Mouse (Mus musculus) embryonic fibroblast, embryonic 13.5 days (primary cell): Measurements from ENCODE around the gene Fnbp4. TPM values are rescaled to one million over a fixed set of nuclear protein-coding genes. Genes with fewer than 3 reads are reported as not detected.

Source experiments
- H3K27ac ChIP-seq: 2 replicates; pipeline ENCODE4 v1.5.1; 2012; ENCODE audit warnings: low read length, control low read depth, inconsistent platforms; ENCODE audit not compliant: insufficient read depth
- H3K4me1 ChIP-seq: 2 replicates; pipeline ENCODE4 v1.6.1; 2011; ENCODE audit warnings: low read length; ENCODE audit not compliant: control insufficient read depth, insufficient read depth
- H3K4me3 ChIP-seq: 2 replicates; pipeline ENCODE4 v1.5.1; 2011; ENCODE audit warnings: mild to moderate bottlenecking, control low read depth, low read length; ENCODE audit not compliant: insufficient read depth
- CTCF ChIP-seq: IDR thresholded peaks from 2 replicates; pipeline ENCODE4 v1.5.1; 2011; ENCODE audit warnings: mild to moderate bottlenecking, control low read depth, low read length, moderate library complexity, borderline replicate concordance; ENCODE audit not compliant: insufficient read depth
- POLR2A ChIP-seq: IDR thresholded peaks from 2 replicates; pipeline ENCODE4 v1.6.1; 2011; ENCODE audit warnings: low read depth, mild to moderate bottlenecking, control low read depth, low read length, moderate library complexity
- polyA plus RNA-seq: library from polyadenylated mRNA; stranded (reverse); fragments of >200 nt; gene quantifications from 2 replicates; pipeline ENCODE4 v1.2.4, GENCODE M21; 2011; ENCODE audit warnings: low read depth; ENCODE audit not compliant: missing spikeins, insufficient read length

Fnbp4 gene
- 61.9 and 83.1 TPM in 2 replicates for polyA plus RNA-seq

DNA sequence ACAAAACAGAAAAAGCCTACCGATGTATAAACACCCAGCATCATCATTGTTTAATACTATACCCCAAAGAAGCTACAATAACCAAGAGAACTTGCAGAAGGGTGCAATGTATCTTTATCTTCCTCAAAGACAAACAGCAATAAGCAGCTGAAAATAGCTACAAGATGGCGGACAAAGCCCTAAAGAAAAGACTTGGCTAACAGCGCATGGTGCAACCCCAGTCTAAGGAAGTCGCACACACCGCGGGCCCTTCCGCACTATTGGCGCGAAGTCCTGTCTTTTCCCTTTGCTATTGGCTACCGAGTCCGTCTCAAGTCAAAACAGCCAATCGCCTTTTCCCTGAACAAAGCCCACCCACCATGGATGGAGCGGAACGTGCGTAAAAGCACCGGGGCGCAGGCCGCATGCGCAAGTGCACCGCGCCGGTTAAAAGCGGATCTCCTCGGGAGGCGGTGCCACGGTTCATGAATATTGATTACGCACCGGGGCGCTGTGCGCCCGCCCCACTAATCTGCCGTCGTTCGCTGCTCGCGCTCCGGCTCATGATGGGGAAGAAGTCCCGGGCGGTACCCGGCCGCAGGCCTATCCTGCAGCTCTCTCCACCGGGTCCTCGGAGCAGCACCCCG lies at the start of gene Fnbp4:
Gene Fnbp4, plus strand, starts transcription at position 318 of the 626 bp plus-strand sequence.
- H3K4me3 ChIP-seq = peak within 1 kb of the TSS; percentile 96
- peak within 1 kb of the TSS; percentile 83 for H3K27ac ChIP-seq
- peaks cover 3% of the 10 kb centered on the region; the same call in 1 of the 2 replicates for H3K4me1 ChIP-seq
- TF ChIP-seq POLR2A (peak; percentile 73), CTCF (no peak)

DNA sequence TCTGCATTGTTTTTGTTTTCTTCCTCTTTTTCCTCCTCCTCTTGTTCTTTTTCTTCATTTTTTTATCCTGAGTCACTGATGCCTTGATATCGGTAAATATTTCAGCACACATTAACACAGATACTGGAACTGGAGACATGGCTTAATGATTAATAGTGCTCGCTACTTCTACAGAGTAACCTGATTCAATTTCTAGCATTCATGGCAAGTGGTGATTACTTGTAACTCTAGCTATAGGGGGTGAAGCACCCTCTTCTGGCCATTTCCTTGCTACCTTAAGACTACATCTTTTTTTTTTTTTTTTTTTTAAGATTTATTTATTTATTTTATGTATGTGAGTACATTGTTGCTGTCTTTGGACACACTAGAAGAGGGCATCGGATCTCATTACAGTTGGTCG lies 44.2 kb upstream of the Fnbp4 start:
- Histone ChIP-seq H3K4me3 (no peak overlapping the region), H3K27ac (no peak overlapping the region), H3K4me1 (no peaks in the 10 kb centered on the region)
- TF ChIP-seq POLR2A = no peak
- no peak for TF ChIP-seq CTCF

DNA sequence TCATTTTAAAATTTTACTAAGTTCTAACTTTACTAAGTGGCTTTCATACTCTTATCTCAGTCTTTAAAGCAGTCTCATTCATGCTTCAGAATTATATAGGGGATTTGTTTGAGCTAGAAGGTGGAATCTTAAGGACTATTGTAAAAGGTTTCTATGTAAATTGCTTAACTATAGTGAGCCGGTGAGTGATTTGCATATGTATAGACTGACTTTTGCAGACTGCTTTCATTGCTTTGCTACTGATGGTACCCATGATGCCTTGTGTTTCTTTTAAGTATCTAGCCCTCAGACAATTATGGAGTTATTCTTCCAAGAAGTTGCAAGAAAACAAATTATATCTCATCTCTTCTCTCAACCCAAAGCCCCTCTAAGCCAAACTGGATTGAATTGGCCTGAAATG lies 36.6 kb upstream of the Fnbp4 start:
- Histone ChIP-seq H3K4me3 (no peak overlapping the region), H3K27ac (no peak overlapping the region), H3K4me1 (no peaks in the 10 kb centered on the region)
- TF ChIP-seq POLR2A (no peak), CTCF (no peak)

DNA sequence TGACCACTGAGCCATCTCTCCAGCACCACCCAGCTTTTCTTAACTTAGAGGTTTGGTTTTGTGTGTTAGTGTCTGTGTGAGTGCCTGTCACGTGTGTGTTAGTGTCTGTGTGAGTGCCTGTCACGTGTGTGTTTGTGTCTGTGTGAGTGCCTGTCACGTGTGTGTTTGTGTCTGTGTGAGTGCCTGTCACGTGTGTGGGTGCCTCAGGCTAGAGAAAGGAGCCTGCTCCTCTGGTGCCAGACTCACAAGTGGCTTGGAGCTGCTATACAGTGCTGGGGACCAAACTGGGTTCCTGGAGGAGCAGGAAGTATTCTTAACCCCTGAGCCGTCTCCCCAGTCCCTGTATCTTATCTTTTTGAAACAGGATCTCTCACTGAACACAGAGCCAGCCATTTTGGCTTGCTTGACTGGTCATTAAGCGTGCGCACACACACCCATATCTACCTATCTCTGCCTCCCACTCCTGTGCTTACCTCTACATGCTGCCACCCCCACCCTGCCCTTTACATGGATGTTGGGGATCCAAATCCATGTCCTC lies 29.5 kb upstream of the Fnbp4 start:
- no peaks in the 10 kb centered on the region for H3K4me1 ChIP-seq
- TF ChIP-seq CTCF = no peak
- TF ChIP-seq POLR2A = no peak
- H3K27ac ChIP-seq = no peak overlapping the region
- no peak overlapping the region for H3K4me3 ChIP-seq

DNA sequence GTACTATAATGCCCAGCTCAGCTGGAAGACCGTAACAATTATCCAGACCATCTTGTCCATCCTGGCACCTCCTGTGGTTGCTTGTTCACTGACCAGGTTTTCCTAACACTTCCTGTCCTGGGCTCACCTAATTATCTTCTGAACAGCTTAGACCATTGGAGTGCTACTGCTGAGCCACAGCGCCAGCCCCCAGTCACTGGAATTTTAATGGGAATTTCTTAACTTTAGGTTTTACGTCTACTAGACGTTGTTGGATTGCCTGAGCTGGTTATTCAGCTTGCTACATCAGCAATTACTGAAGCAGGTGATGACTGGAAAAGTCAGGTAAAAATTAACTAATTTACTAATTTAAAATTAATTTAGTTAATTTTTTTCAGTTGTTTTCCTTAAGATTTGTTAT lies 27.8 kb upstream of the Fnbp4 start:
- H3K4me3 ChIP-seq = no peak overlapping the region
- no peak overlapping the region for H3K27ac ChIP-seq
- no peaks in the 10 kb centered on the region for H3K4me1 ChIP-seq
- no peak for TF ChIP-seq CTCF
- no peak for TF ChIP-seq POLR2A

DNA sequence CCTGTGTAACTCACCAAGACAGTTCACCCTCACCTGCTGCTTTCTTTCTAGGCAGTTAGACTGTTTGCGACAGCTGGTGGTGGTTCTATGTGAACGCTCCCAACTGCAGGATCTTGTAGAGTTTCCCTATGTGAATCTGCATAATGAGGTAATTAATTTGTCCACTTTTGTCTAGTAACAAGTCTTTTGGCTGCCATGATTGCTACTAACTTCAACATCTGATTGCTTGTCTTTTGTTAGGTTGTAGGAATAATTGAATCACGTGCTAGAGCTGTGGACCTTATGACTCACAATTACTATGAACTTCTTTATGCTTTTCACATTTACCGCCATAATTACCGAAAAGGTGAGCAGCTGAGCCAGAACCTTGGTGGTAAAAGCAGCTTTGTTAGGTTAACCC lies 27.2 kb upstream of the Fnbp4 start:
- Histone ChIP-seq H3K27ac (no peak overlapping the region), H3K4me3 (no peak overlapping the region), H3K4me1 (no peaks in the 10 kb centered on the region)
- TF ChIP-seq POLR2A = no peak
- TF ChIP-seq CTCF = no peak

DNA sequence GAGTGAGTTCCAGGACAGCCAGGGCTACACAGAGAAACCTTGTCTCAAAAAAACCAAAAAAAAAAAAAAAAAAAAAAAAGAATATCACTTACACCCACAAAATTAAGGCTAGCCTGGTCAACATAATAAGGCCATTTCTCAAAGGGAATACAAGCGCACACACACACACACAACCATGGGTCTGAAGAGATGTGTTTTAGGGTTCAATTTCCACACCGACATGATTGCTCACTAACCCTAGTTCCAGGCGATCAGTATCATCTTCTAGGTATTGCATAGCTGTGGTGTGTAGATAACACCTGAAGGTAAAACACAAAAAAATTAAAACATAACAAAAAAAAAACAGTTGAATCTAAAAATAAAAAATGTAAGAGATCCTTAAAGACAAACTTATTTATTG lies 18.4 kb upstream of the Fnbp4 start:
- TF ChIP-seq POLR2A (no peak), CTCF (no peak)
- no peaks in the 10 kb centered on the region for H3K4me1 ChIP-seq
- no peak overlapping the region for H3K27ac ChIP-seq
- no peak overlapping the region for H3K4me3 ChIP-seq

DNA sequence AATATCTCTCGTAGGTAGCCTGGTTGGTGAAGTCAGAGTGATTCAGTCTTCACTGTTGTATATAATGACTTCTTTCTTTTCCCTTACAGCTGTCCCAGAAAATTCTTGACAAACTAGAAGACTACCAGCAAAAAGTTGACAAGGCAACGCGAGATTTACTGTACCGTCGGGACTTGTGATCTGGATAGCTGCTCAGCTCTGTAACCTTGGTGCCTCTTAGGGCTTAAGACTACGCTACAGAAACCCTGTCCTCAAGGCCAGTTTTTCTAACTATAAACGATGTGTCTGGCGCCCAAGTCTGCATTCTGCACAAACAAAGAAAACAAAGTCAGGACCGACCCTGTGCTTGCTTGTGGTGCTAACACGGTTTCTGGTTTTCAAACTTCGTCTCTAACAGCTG lies 9.8 kb upstream of the Fnbp4 start:
- no peak overlapping the region for H3K27ac ChIP-seq
- no peak for TF ChIP-seq POLR2A
- TF ChIP-seq CTCF = no peak
- no peak overlapping the region for H3K4me3 ChIP-seq
- no peaks in the 10 kb centered on the region for H3K4me1 ChIP-seq

DNA sequence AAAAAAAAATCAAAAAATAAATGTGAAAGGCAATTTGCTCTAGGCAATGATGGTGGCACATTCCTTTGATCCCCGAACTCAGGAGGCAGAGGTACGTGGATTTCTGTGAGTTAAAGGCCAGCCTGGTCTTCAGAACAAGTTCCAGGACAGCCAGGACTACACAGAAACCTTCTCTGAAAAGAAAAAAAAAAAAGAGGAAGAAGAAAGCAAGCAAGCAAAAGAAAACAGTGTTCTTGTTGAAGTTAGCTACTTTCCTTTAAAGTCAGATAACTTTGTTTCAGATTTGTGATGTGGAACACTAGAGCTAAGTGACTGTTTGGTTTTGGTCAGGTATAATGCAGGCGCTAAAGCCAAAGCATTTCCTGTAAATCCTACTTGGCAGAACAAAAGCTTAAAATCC lies 6.4 kb upstream of the Fnbp4 start:
- Histone ChIP-seq H3K4me3 (no peak overlapping the region), H3K4me1 (no peaks in the 10 kb centered on the region), H3K27ac (no peak overlapping the region)
- TF ChIP-seq POLR2A = no peak
- no peak for TF ChIP-seq CTCF

DNA sequence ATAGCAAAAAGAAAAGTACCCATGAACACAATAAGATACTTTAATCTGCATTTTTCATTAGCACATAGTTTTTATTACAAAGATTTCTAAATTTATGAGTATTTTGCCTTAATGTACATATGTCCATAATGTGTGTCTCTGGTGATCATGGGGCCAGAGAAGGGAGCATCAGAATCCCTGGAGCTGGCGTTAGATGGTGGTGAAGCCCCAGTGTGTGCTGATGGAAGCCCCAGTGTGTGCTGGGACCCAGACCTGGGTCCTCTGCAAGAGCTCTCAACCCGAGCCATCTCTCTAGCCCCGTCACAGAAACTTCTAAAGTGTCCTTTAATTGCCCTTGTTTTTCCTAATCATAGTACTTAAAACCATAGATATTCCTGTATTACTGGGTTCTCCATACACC lies 5.8 kb upstream of the Fnbp4 start:
- no peak for TF ChIP-seq POLR2A
- no peak for TF ChIP-seq CTCF

More for the DNA sequence above, 5.8 kb upstream of the Fnbp4 start:
- no peak overlapping the region for H3K27ac ChIP-seq
- no peak overlapping the region for H3K4me3 ChIP-seq
- no peaks in the 10 kb centered on the region; the same call in 1 of the 2 replicates for H3K4me1 ChIP-seq
